Mouse (Mus musculus): ENCODE data around the gene Rplp0.
A peak's percentile ranks its signal among the peaks of the same experiment; 100 is the strongest.
"Not testable (repeated sequence)": the region's sequence is repeated elsewhere in the genome, so short reads cannot be mapped to it uniquely, and the experiment has no call there.

Rplp0 gene

GRCm38 (mm10) chr5:115551386-115551785, 7.9 kb upstream of the Rplp0 start:
- no peak for DNase-seq (ENCODE audit: low read depth, low spot score)

GRCm38 (mm10) chr5:115551799-115552198, 7.5 kb upstream of the Rplp0 start:
- DNase-seq (ENCODE audit: low read depth, low spot score) = no peak

- DNase-seq (ENCODE audit: low read depth, low spot score) = no peak
These were observed 5.4 kb upstream of the Rplp0 start for GRCm38 (mm10) chr5:115553801-115554420.

- DNase-seq (ENCODE audit: low read depth, low spot score) = no peak
These were observed 4.6 kb upstream of the Rplp0 start for GRCm38 (mm10) chr5:115554536-115555291.

DNA sequence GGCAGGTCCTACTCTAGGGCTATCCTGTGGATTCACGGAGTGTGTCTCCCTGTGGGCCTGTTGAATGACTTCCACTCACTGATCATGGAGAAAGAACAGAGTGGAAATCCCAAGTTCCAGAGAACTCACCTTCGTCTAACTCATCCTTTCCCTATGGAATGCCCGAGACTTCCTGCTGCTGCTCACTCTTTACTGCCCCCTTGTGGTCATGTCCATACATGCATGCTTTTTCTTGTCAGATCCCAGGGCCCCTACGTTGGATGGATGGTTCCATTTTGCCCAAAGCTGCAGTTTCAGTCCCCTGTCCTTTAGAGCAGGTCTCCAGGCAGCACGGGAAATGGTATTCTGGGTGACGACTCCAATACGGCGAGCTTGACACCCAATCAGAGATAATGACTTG, 3.0 kb upstream of the Rplp0 start:
- peak; percentile 43 for DNase-seq (ENCODE audit: low read depth, low spot score)

DNA sequence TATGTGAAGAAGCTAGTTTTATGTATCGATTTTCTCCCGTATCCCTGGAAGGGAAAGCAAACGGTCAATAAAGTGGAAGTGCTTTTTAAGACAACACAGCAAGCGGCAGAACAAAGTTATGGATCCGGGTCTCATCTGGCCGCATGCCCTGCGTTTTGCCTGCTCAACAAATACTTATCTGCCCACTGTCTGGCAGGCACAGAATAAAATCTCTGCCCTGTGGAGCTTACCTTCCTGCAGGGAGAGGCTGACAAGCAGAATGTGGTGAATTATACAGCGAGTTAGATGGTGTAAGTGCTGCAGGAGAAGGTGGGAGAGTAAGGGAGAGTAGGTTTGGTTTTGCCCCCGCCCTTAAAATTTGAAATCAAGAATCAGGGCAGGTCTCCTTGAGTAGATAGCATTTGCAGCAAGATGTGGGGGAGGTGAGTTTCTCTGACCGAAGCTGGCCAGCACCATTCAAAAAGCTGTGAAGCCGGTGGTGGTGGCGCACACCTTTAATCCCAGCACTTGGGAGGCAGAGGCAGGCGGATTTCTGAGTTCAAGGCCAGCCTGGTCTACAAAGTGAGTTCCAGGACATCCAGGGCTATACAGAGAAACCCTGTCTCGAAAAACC, 979 bp upstream of the Rplp0 start:
- DNase-seq (ENCODE audit: low read depth, low spot score) = no peak

GRCm38 (mm10) chr5:115560336-115560905, 1.2 kb downstream of the Rplp0 start:
- no peak for DNase-seq (ENCODE audit: low read depth, low spot score)

- no peak for DNase-seq (ENCODE audit: low read depth, low spot score)
These were observed 4.7 kb downstream of the Rplp0 start for GRCm38 (mm10) chr5:115563771-115564585.

- DNase-seq (ENCODE audit: low read depth, low spot score) = no peak
These were observed 5.6 kb downstream of the Rplp0 start, which contains the start of gene Gcn1l1 for GRCm38 (mm10) chr5:115564737-115565393. Gene Gcn1l1, plus strand, starts transcription at chr5:115565254.

GRCm38 (mm10) chr5:115565403-115565802, 6.1 kb downstream of the Rplp0 start:
- no peak for DNase-seq (ENCODE audit: low read depth, low spot score)

DNA sequence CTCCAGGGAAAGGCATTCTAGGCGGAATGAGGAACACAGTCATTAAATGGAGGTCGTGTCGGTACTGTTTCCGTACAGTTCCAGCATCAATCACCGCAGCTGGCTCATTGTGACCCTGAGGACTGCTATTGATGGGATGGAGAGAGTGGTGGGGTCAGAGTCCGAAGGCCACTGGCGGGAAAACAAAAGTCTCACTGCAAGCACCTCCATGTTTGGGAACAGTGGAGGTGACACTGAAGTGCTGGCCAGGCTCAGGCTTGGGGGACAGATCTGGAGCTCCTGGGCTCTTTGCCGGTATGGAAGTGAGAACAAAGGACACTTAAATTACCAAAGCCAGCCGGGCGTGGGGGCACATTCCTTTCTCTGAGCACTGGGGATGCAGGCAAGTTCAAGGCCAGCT, 9.4 kb downstream of the Rplp0 start:
- no peak for DNase-seq (ENCODE audit: low read depth, low spot score)

DNA sequence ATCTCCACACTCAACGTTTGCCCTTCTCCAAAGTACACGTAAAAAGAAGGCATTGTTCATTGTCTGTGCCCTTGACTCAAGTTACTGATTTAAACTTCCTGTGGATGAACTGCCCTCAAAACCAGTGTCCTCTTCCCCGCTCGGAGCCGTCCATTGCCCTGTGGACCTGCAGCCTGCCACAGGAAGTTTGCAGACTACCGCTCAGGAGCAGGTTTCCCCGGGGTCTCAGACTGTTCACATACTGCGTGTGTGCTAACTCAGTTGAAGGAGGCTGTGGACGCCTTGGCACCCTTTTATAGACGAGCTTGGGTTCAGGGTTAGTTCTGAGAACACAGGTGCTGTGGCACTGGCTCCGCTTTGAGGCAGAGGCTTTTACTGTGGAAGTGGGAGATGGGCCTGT, 10.0 kb downstream of the Rplp0 start:
- DNase-seq (ENCODE audit: low read depth, low spot score) = no peak

- no peak for DNase-seq (ENCODE audit: low read depth, low spot score)
These were observed 10.5 kb downstream of the Rplp0 start for GRCm38 (mm10) chr5:115569721-115570120.

- DNase-seq (ENCODE audit: low read depth, low spot score) = peak; percentile 93
These were observed 11.8 kb downstream of the Rplp0 start for GRCm38 (mm10) chr5:115571086-115571485.

- DNase-seq (ENCODE audit: low read depth, low spot score) = peak; percentile 86
These were observed 13.6 kb downstream of the Rplp0 start for GRCm38 (mm10) chr5:115572679-115573535.

- no peak for DNase-seq (ENCODE audit: low read depth, low spot score)
These were observed 15.7 kb downstream of the Rplp0 start for GRCm38 (mm10) chr5:115574992-115575391.

DNA sequence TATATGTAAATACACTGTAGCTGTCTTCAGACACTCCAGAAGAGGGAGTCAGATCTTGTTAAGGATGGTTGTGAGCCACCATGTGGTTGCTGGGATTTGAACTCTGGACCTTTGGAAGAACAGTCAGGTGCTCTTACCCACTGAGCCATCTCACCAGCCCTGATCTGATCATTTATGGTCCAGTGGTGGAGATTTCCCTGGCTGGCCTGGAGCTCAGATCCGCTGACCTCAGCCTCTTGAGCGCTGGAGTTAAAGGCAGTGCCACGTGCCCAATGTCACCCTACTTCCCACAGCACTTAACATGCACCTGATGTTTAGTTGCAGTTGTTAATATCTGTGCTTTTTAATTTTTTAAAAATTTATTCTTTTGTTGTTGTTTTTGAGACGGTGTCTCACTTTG, 18.4 kb downstream of the Rplp0 start:
- not testable (repeated sequence) for DNase-seq (ENCODE audit: low read depth, low spot score)

- no peak for DNase-seq (ENCODE audit: low read depth, low spot score)
These were observed 19.7 kb downstream of the Rplp0 start for GRCm38 (mm10) chr5:115578922-115579321.

GRCm38 (mm10) chr5:115579363-115579762, 20.1 kb downstream of the Rplp0 start:
- DNase-seq (ENCODE audit: low read depth, low spot score) = no peak

All from telencephalon, adult 2 months (tissue).